Mouse (Mus musculus) thymus, adult 2 months (tissue): ENCODE results near the gene Plce1. TPM values are rescaled to one million over a fixed set of nuclear protein-coding genes. Genes with fewer than 3 reads are reported as not detected.

Experiments used
- DNase-seq: peaks from one replicate; pipeline ENCODE4 v3.0.0; 2021
- H3K27ac ChIP-seq: fragments of 200-500 bp; 2 replicates; pipeline ENCODE4 v1.5.1; 2012; ENCODE audit warnings: low read length, control low read depth; ENCODE audit not compliant: control insufficient read depth, insufficient read depth
- H3K27me3 ChIP-seq: fragments of 200-500 bp; 2 replicates; pipeline ENCODE4 v1.6.1; 2012; ENCODE audit warnings: mild to moderate bottlenecking, low read length, moderate library complexity, mixed read lengths; ENCODE audit not compliant: control insufficient read depth, insufficient read depth
- H3K36me3 ChIP-seq: fragments of 200-500 bp; 2 replicates; pipeline ENCODE4 v1.6.1; 2012; ENCODE audit warnings: mild to moderate bottlenecking, low read length, moderate library complexity; ENCODE audit not compliant: control insufficient read depth, insufficient read depth
- H3K4me1 ChIP-seq: fragments of 200-500 bp; replicated peaks from 2 replicates; pipeline ENCODE4 v1.6.1; 2012; ENCODE audit warnings: low read length; ENCODE audit not compliant: control insufficient read depth, insufficient read depth
- H3K4me3 ChIP-seq: fragments of 200-500 bp; 2 replicates; pipeline ENCODE4 v1.5.1; 2012; ENCODE audit warnings: mild to moderate bottlenecking, low read length, control low read depth, moderate library complexity; ENCODE audit not compliant: control insufficient read depth, insufficient read depth
- CTCF ChIP-seq: fragments of 200-500 bp; IDR thresholded peaks from 2 replicates; pipeline ENCODE4 v1.5.1; 2012; ENCODE audit warnings: mild to moderate bottlenecking, control low read depth, low read length, moderate library complexity, borderline replicate concordance; ENCODE audit not compliant: control insufficient read depth, poor library complexity, insufficient read depth; ENCODE audit errors: extremely low read depth
- POLR2A ChIP-seq: fragments of 200-500 bp; IDR thresholded peaks from 2 replicates; pipeline ENCODE4 v1.6.1; 2012; ENCODE audit warnings: mild to moderate bottlenecking, low read length, control low read depth, moderate library complexity; ENCODE audit not compliant: control insufficient read depth, poor library complexity, insufficient read depth; ENCODE audit errors: extremely low read depth
- WGBS: fragments of 180-500 bp; shearing (Covaris S2); methylation state at CpG from one replicate; pipeline ENCODE4 v1.1.7; 2018; 5-methylcytosine and 5-hydroxymethylcytosine counted together
- polyA plus RNA-seq: library from polyadenylated mRNA; depleted of rRNA; stranded (reverse); fragments of >200 nt; gene quantifications from 2 replicates; pipeline ENCODE4 v1.2.3, GENCODE M21; 2012

Plce1 gene
- polyA plus RNA-seq, 1 experiment: 1.2 TPM

DNA sequence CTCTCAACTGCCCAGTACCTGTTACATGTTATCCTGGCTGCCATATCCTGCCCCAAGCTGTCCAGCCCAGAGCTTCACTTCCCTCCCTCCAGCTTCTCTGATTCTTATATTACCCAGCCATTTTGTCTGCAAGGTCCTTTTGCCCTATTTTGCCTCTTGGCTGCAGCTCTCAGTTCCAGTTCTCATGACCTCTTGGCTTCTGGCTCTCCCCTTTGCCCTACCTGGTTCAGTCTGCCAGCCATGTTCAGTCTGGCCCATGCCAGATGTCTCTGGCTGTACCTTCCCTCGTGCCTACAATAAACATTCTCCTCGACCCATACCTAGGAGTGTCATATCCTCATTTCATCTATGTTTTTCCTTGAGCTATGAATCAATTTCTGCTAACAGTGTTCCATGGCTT, 285.4 kb downstream of the Plce1 start:
- H3K27ac ChIP-seq: no peak overlapping the region
- no peak for DNase-seq
- no peaks in the 10 kb centered on the region for H3K4me1 ChIP-seq
- no peaks in the 10 kb centered on the region for H3K36me3 ChIP-seq
- no peak for TF ChIP-seq POLR2A
- TF ChIP-seq CTCF: no peak
- H3K4me3 ChIP-seq: no peak overlapping the region
- H3K27me3 ChIP-seq: no peaks in the 10 kb centered on the region
- 90% methylated on average over 2 of the region's 2 CpGs for WGBS

DNA sequence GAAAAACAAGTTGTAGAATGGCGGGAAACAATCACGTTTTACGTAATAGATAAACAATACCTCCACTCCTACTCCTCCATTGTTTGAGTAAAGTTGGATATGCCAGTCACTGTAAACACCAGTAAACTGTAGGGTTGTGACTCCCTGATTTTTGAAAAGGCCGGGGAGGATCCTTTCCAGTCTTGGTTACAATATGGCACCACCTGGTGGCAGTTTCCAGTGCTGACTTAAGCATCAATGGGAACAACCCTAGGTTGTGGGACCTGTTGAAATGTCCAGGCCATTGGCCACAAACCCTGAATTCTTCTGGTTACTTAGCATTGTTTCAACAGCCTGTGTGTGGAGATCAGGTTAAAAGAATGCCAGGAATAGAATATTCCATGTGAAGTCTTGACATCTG, 294.6 kb downstream of the Plce1 start:
- DNase-seq: no peak
- Histone ChIP-seq H3K4me1 (peaks cover under 1% of the 10 kb centered on the region; the same call in 1 of the 2 replicates), H3K36me3 (no peaks in the 10 kb centered on the region), H3K4me3 (no peak overlapping the region), H3K27me3 (no peaks in the 10 kb centered on the region), H3K27ac (no peak overlapping the region)
- TF ChIP-seq POLR2A (no peak), CTCF (no peak)
- 63% methylated on average over 4 of the region's 4 CpGs for WGBS

DNA sequence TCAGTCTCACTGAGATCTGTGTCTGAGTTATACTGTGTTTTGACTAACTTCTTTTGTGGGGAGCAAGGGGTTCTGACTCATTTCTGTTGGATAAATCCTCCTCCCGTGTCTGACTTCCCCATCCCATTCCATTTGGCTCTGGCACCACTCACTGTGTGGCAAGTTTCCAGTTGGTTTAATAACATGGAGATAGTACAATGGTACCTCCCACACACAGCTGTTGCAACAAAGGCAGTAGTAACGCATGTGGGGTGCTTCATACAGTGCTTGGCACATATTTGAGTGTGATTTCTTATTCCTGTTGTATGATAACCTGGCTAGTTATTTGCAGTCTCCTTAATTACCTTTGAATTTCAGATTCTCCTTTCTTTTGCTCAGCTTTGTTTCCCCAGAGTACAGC, 297.9 kb downstream of the Plce1 start:
- H3K27ac ChIP-seq: no peak overlapping the region
- no peaks in the 10 kb centered on the region for H3K27me3 ChIP-seq
- TF ChIP-seq CTCF (no peak), POLR2A (no peak)
- WGBS: 69% methylated on average over 2 of the region's 2 CpGs
- H3K36me3 ChIP-seq: no peaks in the 10 kb centered on the region
- H3K4me1 ChIP-seq: peaks cover 2% of the 10 kb centered on the region; the same call in 1 of the 2 replicates
- H3K4me3 ChIP-seq: no peak overlapping the region
- no peak for DNase-seq

DNA sequence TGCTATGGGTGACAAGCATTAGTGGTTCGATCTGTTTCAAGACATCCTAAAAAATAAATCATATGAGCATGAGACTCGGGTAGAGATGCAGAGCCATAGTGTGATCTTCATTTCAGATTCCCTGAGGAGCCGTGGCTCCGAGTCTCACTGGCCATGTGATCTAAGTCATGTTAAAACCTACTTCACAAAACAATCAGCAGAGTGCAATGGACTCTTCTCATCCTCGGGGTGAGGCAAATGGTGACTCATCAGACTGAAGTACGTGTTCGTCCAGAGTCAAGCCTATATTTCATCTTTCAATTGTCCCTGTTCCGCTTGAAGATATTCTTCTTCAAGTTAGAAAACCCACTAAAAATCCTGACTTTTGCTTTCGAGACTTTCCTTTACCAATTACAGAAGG, 302.6 kb downstream of the Plce1 start:
- Histone ChIP-seq H3K4me1 (peaks cover 2% of the 10 kb centered on the region; the same call in 1 of the 2 replicates), H3K4me3 (no peak overlapping the region), H3K27me3 (no peaks in the 10 kb centered on the region), H3K36me3 (no peaks in the 10 kb centered on the region), H3K27ac (no peak overlapping the region)
- TF ChIP-seq POLR2A (no peak), CTCF (no peak)
- WGBS: 92% methylated on average over 9 of the region's 9 CpGs
- DNase-seq: no peak

DNA sequence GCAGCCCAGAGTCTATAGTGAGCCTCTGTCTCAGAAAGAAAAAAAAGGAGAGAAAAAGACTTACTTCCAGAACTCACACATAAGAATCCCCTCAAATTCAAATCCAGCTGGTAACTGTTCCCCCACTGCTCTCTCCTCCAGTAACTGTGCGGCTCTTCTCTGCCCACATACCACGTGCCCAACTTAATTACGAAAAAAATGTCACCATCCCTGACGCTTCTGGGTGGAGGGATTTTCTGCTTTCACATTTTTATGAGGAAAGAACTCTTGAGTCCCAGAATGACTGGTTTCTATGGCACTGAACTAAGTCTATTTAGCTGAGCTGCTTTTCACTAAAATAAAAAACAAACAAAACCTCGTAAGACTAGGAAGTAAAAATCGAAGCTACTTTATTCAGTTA, 306.8 kb downstream of the Plce1 start:
- H3K27me3 ChIP-seq: no peaks in the 10 kb centered on the region
- H3K4me3 ChIP-seq: no peak overlapping the region
- no peak for TF ChIP-seq POLR2A
- TF ChIP-seq CTCF: no peak
- no peak for DNase-seq
- no peaks in the 10 kb centered on the region for H3K4me1 ChIP-seq
- 98% methylated on average over 6 of the region's 6 CpGs for WGBS
- H3K36me3 ChIP-seq: peaks cover 5% of the 10 kb centered on the region; the same call in 1 of the 2 replicates
- no peak overlapping the region for H3K27ac ChIP-seq

DNA sequence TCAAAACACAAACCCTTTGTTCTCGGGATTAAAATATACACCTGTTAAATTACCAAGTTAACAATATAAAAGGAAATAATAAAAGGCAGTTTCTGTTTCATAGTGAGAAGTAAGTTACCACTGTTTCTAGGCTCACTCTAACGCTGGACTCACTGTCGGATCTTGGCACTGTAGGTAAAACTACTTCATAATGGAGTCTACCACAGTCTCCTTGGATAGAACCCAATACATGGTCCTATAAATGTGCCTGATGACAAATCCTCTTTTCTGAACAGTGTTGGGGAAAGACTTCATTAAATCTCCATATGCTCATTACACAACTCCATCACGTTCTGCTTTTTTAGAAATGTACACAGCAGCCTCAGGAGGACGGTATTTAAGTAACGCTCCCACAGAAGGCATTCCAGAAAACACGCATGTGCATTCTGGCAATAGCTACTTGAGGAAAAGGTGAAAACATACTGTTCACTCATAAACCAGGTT, 312.7 kb downstream of the Plce1 start:
- no peak overlapping the region for H3K4me3 ChIP-seq
- TF ChIP-seq CTCF: no peak
- WGBS: 97% methylated on average over 7 of the region's 7 CpGs
- H3K4me1 ChIP-seq: no peaks in the 10 kb centered on the region
- no peaks in the 10 kb centered on the region for H3K27me3 ChIP-seq
- peaks cover 12% of the 10 kb centered on the region; the same call in 1 of the 2 replicates for H3K36me3 ChIP-seq
- H3K27ac ChIP-seq: no peak overlapping the region
- no peak for DNase-seq

DNA sequence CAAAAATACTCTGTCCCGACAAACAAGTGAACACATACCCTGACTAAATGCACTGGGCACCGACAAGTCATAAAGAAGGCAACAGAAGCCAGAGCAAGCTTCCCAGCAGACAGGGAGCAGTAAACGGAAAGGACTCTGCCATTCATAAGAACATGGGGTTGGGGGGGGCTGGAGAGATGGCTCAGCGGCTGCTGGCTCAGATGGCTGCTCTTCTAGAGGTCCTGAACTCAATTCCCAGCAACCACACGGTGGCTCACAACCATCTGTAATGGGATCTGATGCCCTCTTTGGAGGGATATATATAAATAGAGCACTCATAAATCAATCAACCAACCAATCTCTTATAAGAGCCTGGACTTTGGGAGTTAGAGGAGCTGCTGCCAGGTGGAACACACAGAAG, 315.6 kb downstream of the Plce1 start:
- 93% methylated on average over 5 of the region's 5 CpGs for WGBS
- H3K36me3 ChIP-seq: peaks cover 11% of the 10 kb centered on the region; the same call in 1 of the 2 replicates

More for the DNA sequence above, 315.6 kb downstream of the Plce1 start:
- no peak for TF ChIP-seq CTCF
- TF ChIP-seq POLR2A: no peak
- no peaks in the 10 kb centered on the region for H3K4me1 ChIP-seq
- no peak overlapping the region for H3K27ac ChIP-seq
- no peak for DNase-seq
- H3K27me3 ChIP-seq: no peaks in the 10 kb centered on the region
- H3K4me3 ChIP-seq: no peak overlapping the region
